Mouse (Mus musculus) forebrain, embryonic 13.5 days (tissue): Measurements from ENCODE around the gene Gm10570. TPM values are rescaled to one million over a fixed set of nuclear protein-coding genes. Genes with fewer than 3 reads are reported as not detected.

Experiments
- ATAC-seq: fragments of 200-750 bp; cut with Nextera tagmentation; 2 replicates; pipeline ENCODE4 v1.8.0; 2017
- H3K27ac ChIP-seq: fragments of 300-500 bp; sonication (generic); 2 replicates; pipeline ENCODE4 v1.5.1; 2015; ENCODE audit warnings: inconsistent platforms, mild to moderate bottlenecking, moderate library complexity
- H3K27me3 ChIP-seq: fragments of 300-500 bp; sonication (generic); 2 replicates; pipeline ENCODE4 v1.6.1; 2015; ENCODE audit warnings: mild to moderate bottlenecking, inconsistent platforms
- H3K36me3 ChIP-seq: fragments of 300-500 bp; sonication (generic); 2 replicates; pipeline ENCODE4 v1.6.1; 2015; ENCODE audit warnings: mild to moderate bottlenecking, inconsistent platforms; ENCODE audit not compliant: poor library complexity, severe bottlenecking
- H3K4me1 ChIP-seq: fragments of 300-500 bp; sonication (generic); 2 replicates; pipeline ENCODE4 v1.6.1; 2015; ENCODE audit warnings: inconsistent platforms
- H3K4me2 ChIP-seq: fragments of 300-500 bp; sonication (generic); 2 replicates; pipeline ENCODE4 v1.6.1; 2015; ENCODE audit warnings: inconsistent platforms, mild to moderate bottlenecking, moderate library complexity
- H3K4me3 ChIP-seq: fragments of 300-500 bp; sonication (generic); 2 replicates; pipeline ENCODE4 v1.5.1; 2015; ENCODE audit warnings: mild to moderate bottlenecking, inconsistent platforms
- H3K9ac ChIP-seq: fragments of 300-500 bp; sonication (generic); 2 replicates; pipeline ENCODE4 v1.6.1; 2015; ENCODE audit warnings: mild to moderate bottlenecking, inconsistent platforms
- H3K9me3 ChIP-seq: fragments of 300-500 bp; sonication (generic); replicated peaks from 2 replicates; pipeline ENCODE4 v1.6.1; 2016; ENCODE audit warnings: inconsistent platforms
- WGBS: fragments of 180-500 bp; shearing (Covaris S2); methylation state at CpG from one replicate; pipeline ENCODE4 v1.1.7; 2015; 5-methylcytosine and 5-hydroxymethylcytosine counted together
- polyA plus RNA-seq: library from polyadenylated mRNA; unstranded; fragments of >200 nt; fragmentation: Nextera tagmentation; extraction: Ambion mirVana; gene quantifications from 2 replicates; pipeline ENCODE4 v1.2.1, GENCODE M21; 2015

The Gm10570 gene
- polyA plus RNA-seq, 1 experiment from 2014 or later, result 0.72 TPM

GRCm38 (mm10) chr4:130276573-130277176, 31.8 kb downstream of the Gm10570 start:
- no peak overlapping the region for H3K9ac ChIP-seq
- peaks cover 30% of the 10 kb centered on the region for H3K4me1 ChIP-seq
- no peaks in the 10 kb centered on the region for H3K36me3 ChIP-seq
- H3K27ac ChIP-seq, result no peak overlapping the region
- WGBS, result 81% methylated on average over 7 of the region's 7 CpGs
- ATAC-seq, result no peak
- H3K27me3 ChIP-seq, result no peaks in the 10 kb centered on the region
- H3K9me3 ChIP-seq, result no peaks in the 10 kb centered on the region
- no peak overlapping the region for H3K4me3 ChIP-seq
- peak overlapping the region; percentile 78; the same call in 1 of the 2 replicates for H3K4me2 ChIP-seq

DNA sequence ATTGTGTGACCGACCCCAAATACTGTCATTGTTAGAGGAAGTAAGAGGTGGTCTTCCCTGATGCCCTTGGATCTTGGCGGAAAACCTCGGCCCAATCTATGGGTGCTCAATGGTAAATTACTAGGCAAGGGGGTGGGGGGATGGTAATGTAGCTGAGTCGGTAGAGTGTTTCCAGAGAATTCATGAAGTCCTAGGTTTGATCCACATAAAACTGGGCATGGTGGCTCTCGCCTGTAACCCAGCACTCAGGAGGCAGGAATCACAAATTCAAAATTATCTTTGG, 32.7 kb downstream of the Gm10570 start:
- H3K27me3 ChIP-seq, result no peaks in the 10 kb centered on the region
- H3K4me1 ChIP-seq, result peaks cover 32% of the 10 kb centered on the region
- H3K36me3 ChIP-seq, result peaks cover 5% of the 10 kb centered on the region
- peak overlapping the region; percentile 99; the same call in 1 of the 2 replicates for H3K27ac ChIP-seq
- peak overlapping the region; percentile 97 for H3K9ac ChIP-seq
- no peaks in the 10 kb centered on the region for H3K9me3 ChIP-seq
- H3K4me2 ChIP-seq, result peak overlapping the region; percentile 78
- H3K4me3 ChIP-seq, result peak overlapping the region; percentile 84
- ATAC-seq, result 0 out of 2 replicates have a peak, but pooled peaks have one; percentile 5
- 42% methylated on average over 5 of the region's 5 CpGs for WGBS

DNA sequence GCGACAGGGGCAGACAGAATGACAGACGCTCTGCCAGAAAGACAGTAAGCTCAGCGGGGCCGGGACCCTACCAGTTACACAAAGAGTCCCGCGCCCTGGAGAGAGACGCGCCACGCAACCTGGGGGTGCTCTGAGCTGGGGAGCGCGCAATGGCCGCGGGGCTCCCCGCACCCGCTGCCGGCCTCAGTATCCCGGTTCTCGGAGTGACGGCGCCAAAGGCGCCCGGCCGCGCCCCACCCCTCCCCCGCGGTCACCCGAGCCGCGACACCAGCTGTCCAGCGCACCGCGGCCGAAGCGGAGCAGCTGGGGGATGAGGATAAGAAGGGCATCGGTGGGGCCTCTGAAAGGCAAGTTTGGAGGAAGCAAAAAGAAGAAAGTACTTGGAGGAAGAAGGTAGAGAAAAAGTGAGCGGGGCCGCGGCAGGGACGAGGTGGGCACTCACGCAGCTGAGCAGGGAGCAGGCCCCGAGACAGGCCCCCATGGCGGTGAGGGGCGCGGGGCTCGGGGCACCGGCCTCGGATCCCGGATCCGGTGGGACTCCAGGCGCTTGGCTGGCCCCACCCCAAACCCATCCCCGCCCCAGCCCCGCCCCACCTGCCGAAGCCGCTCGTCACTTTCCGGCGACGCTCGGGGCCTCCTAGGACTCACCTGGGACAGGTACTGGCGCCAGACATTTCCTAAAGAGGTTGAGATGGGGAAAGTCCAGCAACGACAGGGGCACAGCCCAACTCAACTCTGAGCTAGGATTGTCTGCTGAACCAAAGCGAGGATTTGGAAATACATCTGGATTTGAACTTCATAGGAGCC, 33.3 kb downstream of the Gm10570 start:
- H3K9ac ChIP-seq, result peak overlapping the region; percentile 97
- peak overlapping the region; percentile 78 for H3K4me2 ChIP-seq
- peaks cover 9% of the 10 kb centered on the region for H3K36me3 ChIP-seq
- ATAC-seq, result peak; percentile 65
- H3K27me3 ChIP-seq, result no peaks in the 10 kb centered on the region
- H3K4me1 ChIP-seq, result peaks cover 32% of the 10 kb centered on the region
- H3K4me3 ChIP-seq, result peak overlapping the region; percentile 84
- H3K27ac ChIP-seq, result peak overlapping the region; percentile 99
- under 1% methylated on average over 60 of the region's 62 CpGs for WGBS
- no peaks in the 10 kb centered on the region for H3K9me3 ChIP-seq

- under 1% methylated on average over 29 of the region's 29 CpGs for WGBS
- Histone ChIP-seq H3K27ac (peak overlapping the region; percentile 99), H3K36me3 (peaks cover 9% of the 10 kb centered on the region), H3K9ac (peak overlapping the region; percentile 97), H3K4me2 (peak overlapping the region; percentile 78), H3K4me3 (peak overlapping the region; percentile 84), H3K4me1 (peaks cover 35% of the 10 kb centered on the region), H3K27me3 (no peaks in the 10 kb centered on the region), H3K9me3 (no peaks in the 10 kb centered on the region)
- peak; percentile 88 for ATAC-seq
Measured at GRCm38 (mm10) chr4:130274346-130275015, 34.0 kb downstream of the Gm10570 start.

DNA sequence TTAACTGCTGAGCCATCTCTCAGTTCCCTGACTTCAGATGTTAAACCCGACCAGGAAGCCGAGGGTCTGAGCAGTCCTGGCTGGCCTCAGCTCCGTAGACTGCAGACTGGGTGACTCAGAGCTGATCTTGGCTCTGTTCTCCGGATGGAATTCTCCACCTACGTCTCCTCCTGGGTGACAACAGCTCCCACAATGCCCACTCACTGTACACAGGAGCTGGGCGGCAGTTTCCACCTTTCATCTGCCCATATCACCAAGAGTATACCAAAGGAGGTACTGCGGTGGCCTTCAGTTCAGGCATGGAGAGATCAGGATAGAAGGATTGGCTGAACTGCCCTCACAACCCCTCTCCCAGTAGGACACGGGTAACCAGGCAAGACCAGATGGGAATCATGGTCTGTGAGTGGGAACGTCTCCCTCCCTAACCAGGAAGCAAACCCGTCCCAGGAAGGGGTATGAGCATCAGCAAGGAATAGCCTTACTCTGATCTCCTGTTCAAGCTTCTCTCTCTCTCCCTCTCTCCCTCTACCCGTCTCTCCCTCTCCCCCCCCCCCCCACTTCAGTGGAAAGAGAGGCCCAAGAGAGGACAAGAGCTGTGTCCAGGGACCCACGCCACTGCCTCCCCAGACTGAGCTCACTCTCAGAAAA, 34.7 kb downstream of the Gm10570 start:
- H3K4me1 ChIP-seq, result peaks cover 35% of the 10 kb centered on the region
- WGBS, result 2% methylated on average over 11 of the region's 12 CpGs

DNA sequence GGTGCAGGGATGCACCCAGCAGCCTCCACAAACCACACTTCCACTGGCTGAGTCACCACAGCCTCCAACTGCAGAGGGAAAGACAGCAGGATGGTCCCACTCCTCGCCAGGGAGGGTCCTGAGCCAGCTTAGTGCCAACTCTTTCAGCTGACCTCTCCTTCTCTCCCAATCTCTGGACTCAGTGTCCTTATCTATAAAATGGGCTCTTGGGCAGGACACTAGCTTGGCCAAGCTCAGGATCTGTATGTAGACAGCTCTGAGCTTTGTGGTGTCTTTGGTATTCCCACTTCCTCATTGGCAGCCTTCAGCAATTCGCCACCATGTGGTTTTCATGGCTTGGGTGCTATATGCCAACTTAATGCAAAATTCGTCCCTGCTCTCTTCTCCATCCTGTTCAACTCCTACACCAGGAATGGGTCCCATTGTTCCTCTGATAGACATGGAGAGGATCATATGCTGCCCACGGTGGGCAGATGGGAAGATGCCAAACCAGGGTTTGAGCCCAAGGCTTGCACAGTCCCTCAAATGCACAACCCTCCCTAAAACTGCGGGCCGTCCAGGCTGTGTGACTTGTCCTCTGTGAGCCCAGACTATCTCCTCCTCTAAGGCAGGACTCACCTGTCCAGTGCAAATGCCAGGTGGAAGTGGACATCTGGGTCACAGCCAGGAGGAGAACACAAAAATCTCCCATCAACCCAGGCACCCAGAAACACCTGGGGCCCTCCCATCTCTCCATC, 37.7 kb downstream of the Gm10570 start:
- Histone ChIP-seq H3K9ac (no peak overlapping the region), H3K27me3 (no peaks in the 10 kb centered on the region), H3K36me3 (peaks cover 9% of the 10 kb centered on the region), H3K27ac (peak overlapping the region; percentile 44; the same call in 1 of the 2 replicates), H3K9me3 (no peaks in the 10 kb centered on the region), H3K4me2 (no peak overlapping the region), H3K4me3 (no peak overlapping the region), H3K4me1 (peaks cover 40% of the 10 kb centered on the region)
- ATAC-seq, result no peak
- WGBS, result 85% methylated on average over 6 of the region's 6 CpGs

More for the DNA sequence above, 34.7 kb downstream of the Gm10570 start:
- H3K4me3 ChIP-seq, result peak overlapping the region; percentile 84
- H3K27ac ChIP-seq, result peak overlapping the region; percentile 99
- no peaks in the 10 kb centered on the region for H3K9me3 ChIP-seq
- H3K27me3 ChIP-seq, result no peaks in the 10 kb centered on the region
- ATAC-seq, result peak; percentile 39
- peaks cover 9% of the 10 kb centered on the region for H3K36me3 ChIP-seq
- peak overlapping the region; percentile 78 for H3K4me2 ChIP-seq
- peak overlapping the region; percentile 97 for H3K9ac ChIP-seq

DNA sequence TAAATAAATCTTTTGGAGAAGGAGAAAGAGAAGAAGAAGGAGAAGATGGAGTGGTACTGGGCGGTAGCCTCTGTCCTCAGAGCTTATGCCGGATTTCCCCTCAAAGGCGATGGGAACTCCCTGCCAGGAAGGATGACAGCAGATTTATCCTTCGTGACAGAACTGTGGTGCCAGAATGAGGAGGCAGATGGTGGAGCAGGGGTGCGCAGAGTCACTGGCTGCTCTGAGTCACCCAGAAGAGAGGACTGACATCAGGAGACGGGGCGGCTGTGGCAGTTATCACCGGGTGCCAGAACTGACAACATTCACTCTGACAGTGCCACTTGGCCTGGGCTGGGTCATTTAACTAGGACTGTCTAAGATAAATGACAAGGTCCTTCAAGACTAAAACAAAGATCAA, 38.4 kb downstream of the Gm10570 start:
- WGBS, result 78% methylated on average over 8 of the region's 8 CpGs
- ATAC-seq, result no peak
- H3K27ac ChIP-seq, result 0 out of 2 replicates have a peak overlapping the region, but pooled peaks have one; percentile 44
- no peaks in the 10 kb centered on the region for H3K27me3 ChIP-seq
- H3K9me3 ChIP-seq, result no peaks in the 10 kb centered on the region
- H3K4me3 ChIP-seq, result no peak overlapping the region
- H3K36me3 ChIP-seq, result peaks cover 9% of the 10 kb centered on the region
- no peak overlapping the region for H3K4me2 ChIP-seq
- H3K4me1 ChIP-seq, result peaks cover 37% of the 10 kb centered on the region
- no peak overlapping the region for H3K9ac ChIP-seq

DNA sequence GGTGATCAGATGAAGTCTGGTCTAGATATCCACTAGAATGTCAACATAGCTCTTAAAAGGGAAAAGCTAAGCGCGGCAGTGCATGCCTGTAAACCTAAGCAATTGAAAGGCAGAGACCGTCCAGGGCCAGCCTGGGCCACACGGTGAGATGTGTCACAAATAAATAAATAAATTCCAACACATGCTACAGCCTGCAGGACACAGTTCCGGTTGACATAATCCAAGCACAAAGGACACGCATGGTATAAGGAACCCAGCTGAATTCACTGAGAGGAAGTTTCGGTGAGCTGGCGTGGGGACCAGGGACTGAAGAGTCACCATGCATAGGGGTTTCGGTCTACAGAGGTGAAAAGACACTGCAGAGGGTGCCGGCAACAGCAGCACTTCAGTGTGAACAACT, 39.7 kb downstream of the Gm10570 start:
- H3K36me3 ChIP-seq, result peaks cover 15% of the 10 kb centered on the region
- WGBS, result 89% methylated on average over 10 of the region's 10 CpGs
- no peak overlapping the region for H3K27ac ChIP-seq

GRCm38 (mm10) chr4:130267069-130267468, 41.4 kb downstream of the Gm10570 start:
- Histone ChIP-seq H3K9ac (0 out of 2 replicates have a peak overlapping the region, but pooled peaks have one; percentile 8), H3K4me1 (peaks cover 30% of the 10 kb centered on the region), H3K36me3 (peaks cover 31% of the 10 kb centered on the region), H3K27ac (no peak overlapping the region), H3K4me3 (no peak overlapping the region), H3K4me2 (no peak overlapping the region), H3K27me3 (no peaks in the 10 kb centered on the region), H3K9me3 (no peaks in the 10 kb centered on the region)
- no peak for ATAC-seq
- WGBS, result 78% methylated on average over 7 of the region's 7 CpGs

More for the DNA sequence above, 39.7 kb downstream of the Gm10570 start:
- Histone ChIP-seq H3K9ac (no peak overlapping the region), H3K4me1 (peaks cover 47% of the 10 kb centered on the region), H3K27me3 (no peaks in the 10 kb centered on the region), H3K9me3 (no peaks in the 10 kb centered on the region), H3K4me2 (no peak overlapping the region), H3K4me3 (no peak overlapping the region)
- no peak for ATAC-seq

- H3K27me3 ChIP-seq, result no peaks in the 10 kb centered on the region
- no peak overlapping the region for H3K27ac ChIP-seq
- H3K36me3 ChIP-seq, result peaks cover 36% of the 10 kb centered on the region
- H3K9ac ChIP-seq, result no peak overlapping the region
- no peak overlapping the region for H3K4me2 ChIP-seq
- H3K9me3 ChIP-seq, result no peaks in the 10 kb centered on the region
- 49% methylated on average over 9 of the region's 9 CpGs for WGBS
- H3K4me3 ChIP-seq, result no peak overlapping the region
- ATAC-seq, result no peak
- H3K4me1 ChIP-seq, result peaks cover 25% of the 10 kb centered on the region
Measured at GRCm38 (mm10) chr4:130266601-130267000, 41.9 kb downstream of the Gm10570 start.

DNA sequence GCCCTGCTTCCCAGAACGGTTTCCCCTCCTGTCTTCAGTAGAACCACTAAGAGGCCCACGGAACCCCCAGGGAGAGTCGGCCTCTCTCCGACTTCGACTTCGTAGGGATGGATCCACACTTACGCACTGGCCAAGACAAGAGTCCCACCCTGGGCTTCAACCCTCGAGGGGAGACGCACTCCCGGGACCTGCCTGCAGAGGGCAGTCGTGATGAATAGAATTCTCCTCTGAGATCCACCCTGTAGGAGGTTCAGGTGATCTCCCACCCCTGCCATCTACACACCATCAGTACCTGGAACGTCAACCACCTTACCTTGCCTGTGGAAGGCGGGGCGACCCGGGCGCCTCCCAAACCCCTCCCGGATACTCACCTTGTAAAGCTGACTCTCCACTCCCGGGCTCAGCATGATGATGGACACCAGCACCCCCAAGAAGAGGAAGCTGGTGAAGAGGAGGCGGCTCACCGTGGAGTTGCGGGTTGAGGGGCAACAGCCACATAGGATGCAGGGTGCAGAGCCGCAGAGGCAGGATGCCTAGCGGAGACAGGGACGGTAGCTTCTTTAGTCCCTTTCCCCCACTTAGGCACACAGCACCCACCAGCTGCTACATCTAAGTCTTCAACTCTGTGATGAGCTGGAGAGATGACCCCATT, 43.6 kb downstream of the Gm10570 start:
- Histone ChIP-seq H3K27ac (no peak overlapping the region), H3K9me3 (no peaks in the 10 kb centered on the region), H3K27me3 (no peaks in the 10 kb centered on the region), H3K4me3 (no peak overlapping the region), H3K4me2 (peak overlapping the region; percentile 29; the same call in 1 of the 2 replicates), H3K9ac (no peak overlapping the region), H3K36me3 (peaks cover 43% of the 10 kb centered on the region), H3K4me1 (peaks cover 21% of the 10 kb centered on the region)
- ATAC-seq, result peak; percentile 43; the same call in 1 of the 2 replicates
- WGBS, result 27% methylated on average over 24 of the region's 24 CpGs
